Mouse (Mus musculus) T-cell, adult 2 months (primary cell): ENCODE data around the gene Acot3.

Source experiments
- DNase-seq: peaks from one replicate; pipeline ENCODE4 v3.0.0; 2022; ENCODE audit warnings: low spot score

The Acot3 gene

GRCm38 (mm10) chr12:84101493-84101845 lies 49.5 kb downstream of the Acot3 start:
- DNase-seq = no peak

GRCm38 (mm10) chr12:84107012-84107411 lies 55.1 kb downstream of the Acot3 start:
- no peak for DNase-seq

- no peak for DNase-seq
Measured at GRCm38 (mm10) chr12:84107692-84108091, 55.7 kb downstream of the Acot3 start.

GRCm38 (mm10) chr12:84109924-84110323 lies 58.0 kb downstream of the Acot3 start:
- no peak for DNase-seq
